Mouse (Mus musculus) liver, adult (tissue): ENCODE results near the gene Gdf11.

Experiments used
- GATA4 ChIP-seq: IDR thresholded peaks from 2 replicates; pipeline ENCODE4 v1.6.1; 2014; ENCODE audit warnings: mild to moderate bottlenecking, low read length; ENCODE audit not compliant: insufficient replicate concordance

Gdf11 gene

DNA sequence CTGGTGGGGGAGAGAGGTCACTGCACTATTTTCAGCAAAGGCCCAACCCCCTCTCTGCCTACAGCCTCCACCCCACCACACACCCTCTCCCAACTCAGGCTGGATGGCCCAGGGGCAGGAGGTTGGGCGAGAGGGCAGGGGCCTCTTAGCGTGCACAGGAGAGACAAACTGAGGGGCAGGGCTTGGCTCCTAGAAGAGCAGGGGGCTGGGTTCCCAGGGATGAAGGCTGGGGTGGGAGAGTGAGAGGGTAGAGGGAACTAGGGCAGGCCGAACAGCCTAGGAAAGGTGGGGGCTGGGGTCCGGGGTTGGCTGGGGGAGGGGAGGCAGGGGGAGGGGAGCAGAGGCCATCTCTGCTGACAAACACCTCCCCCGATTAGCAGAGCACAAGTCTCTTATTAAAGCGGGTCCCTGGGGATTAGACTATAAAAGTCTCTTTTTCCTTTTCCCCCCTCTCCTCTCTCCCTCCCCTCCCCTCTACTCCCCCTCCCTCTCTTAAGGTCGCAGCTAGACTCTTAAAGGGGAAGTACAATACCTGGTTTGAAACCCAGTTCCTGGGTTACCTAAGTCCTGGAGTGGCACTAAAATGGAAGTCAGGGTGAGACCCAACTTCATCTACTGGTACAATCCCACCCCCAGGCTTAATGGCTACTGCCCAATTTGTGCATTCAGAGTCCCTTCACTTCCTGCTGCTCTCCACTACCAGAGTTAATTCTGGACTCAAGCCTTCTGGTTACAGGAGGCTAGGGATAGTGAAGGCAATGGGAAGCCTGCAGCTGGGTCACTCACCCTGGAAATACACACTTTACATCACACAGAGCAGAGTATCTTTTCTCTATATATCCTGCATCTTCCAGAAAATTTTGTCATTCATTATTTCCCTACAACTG lies 2.3 kb downstream of the Gdf11 start:
- TF ChIP-seq GATA4, result no peak

DNA sequence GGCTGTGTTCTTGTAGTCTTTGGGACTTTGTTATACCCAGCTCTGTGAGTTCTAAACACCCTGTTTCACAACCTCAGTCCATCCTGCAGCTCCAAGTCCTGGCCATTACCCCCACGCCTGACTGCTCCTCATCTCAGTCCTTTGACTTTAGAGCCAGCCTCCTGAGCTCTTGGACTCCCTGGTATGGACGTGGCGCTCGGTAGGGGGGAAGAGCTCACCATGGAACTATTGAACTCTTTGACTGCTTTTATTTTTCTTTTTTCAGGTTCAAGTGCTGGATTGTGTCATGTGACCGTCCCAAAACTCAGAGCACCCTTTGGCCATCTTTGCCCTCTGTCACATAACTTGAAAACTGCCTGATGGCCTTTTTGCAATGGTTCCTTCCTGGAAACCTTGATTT lies 9.5 kb downstream of the Gdf11 start:
- TF ChIP-seq GATA4, result no peak

DNA sequence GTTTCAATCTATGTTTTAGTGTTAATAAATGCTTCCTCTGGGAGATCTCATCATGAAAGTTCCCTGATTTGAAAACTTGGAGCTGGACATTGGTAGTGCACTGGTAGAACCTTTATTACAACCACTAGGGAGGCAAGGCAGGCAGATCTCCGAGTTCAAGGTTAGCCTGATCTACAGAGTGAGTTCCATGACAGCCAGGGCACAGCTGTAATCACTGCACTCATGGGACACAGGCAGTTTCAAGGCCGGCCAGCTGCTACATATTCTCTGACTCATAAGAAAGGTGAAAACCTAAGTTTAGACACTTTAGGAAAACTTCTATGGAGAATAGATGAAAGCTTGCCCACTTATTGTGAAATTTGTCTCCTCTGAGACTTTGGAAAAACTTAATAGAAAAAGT lies 12.7 kb downstream of the Gdf11 start:
- TF ChIP-seq GATA4, result no peak

DNA sequence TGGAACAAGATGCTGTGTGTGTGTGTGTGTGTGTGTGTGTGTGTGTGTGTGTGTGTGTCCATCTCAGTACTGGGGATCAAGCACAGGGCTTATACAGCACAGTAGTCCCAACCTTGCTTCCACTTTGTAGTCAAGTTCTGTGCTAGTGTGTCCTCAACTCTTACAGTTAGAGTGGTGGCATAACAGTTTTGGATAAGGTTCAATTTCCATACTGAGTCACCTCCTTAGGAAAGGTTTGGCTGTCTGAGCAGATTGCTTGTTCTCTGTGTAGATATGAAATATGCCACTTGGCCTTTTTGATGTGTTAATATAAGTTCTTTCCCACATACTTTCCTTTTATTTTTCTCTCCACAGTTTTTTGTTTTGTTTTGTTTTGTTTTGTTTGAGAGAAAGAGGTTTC lies 13.2 kb downstream of the Gdf11 start:
- TF ChIP-seq GATA4, result no peak

DNA sequence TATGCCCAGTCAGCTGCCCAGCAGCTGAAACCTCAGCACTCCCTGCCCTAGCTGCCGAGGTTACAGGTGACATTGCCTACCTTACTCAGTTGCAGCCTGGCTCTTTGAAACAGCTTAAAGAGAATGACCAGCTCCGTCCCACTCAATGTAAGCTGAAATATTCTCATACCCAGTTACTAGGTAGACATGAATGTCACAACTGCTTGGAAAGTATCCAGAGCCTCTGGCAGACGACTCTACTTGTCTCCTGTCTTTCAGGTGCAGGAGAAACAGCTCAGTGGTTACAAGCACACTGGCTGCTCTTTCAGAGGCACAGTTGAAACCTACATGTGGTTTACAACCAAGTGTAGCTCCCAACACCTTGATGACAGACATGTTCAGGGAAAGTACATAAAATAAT lies 21.2 kb downstream of the Gdf11 start:
- no peak for TF ChIP-seq GATA4

DNA sequence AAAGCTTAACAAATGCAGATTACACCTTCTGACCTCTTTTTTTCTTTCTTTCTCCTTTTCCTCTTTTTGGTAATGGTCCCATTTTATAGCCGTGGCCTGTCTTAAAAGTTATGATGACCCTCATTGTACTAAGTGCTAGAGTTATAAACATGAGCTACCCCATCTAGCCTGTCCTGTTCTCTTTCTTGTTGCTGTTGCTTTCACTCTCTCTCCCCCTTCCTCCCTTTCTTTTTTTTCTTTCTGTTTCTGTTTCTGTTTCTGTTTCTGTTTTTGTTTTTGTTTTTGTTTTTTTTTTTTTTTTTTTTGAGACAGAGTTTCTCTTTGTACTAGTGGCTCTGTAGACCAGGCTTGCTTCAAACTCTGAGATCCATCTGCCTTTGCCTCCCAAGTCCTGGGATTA lies 25.0 kb downstream of the Gdf11 start:
- no peak for TF ChIP-seq GATA4

DNA sequence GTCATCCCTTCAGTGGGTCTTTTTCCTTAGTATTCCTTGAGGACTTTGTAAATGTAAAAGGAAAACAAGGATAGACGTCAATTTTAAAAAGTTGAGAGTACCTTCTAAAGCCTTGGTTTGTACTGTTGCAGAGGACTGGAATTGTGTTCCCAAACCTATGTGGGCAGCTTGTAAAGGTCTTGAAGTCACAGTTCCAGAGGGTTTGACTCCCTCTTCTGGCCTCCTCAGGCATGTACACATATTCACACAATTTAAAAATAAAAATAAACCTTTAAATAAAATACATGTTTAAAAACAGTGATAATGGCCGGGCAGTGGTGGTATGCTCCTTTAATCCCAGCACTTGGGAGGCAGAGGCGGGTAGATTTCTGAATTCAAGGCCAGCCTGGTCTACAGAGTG lies 25.5 kb downstream of the Gdf11 start:
- no peak for TF ChIP-seq GATA4

DNA sequence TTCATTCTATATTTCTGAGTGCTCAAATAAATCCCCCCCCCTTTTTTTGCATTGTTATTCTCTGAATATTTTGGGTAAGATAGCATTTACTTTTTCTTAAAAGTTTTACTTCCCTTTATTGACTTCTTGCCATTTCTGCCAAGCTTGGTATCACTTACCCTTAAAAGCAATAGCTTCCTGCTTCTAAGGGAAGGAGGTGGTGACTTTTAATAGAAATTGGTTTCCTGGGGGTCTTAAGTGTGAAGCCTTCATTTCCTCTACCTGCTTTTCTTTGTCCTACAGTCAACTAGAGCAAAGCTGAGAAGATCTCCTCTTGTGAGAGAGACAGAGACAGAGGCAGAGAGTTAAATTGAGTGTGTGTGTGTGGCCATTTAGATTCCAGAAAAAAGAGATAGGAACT lies 30.3 kb downstream of the Gdf11 start:
- TF ChIP-seq GATA4, result no peak

DNA sequence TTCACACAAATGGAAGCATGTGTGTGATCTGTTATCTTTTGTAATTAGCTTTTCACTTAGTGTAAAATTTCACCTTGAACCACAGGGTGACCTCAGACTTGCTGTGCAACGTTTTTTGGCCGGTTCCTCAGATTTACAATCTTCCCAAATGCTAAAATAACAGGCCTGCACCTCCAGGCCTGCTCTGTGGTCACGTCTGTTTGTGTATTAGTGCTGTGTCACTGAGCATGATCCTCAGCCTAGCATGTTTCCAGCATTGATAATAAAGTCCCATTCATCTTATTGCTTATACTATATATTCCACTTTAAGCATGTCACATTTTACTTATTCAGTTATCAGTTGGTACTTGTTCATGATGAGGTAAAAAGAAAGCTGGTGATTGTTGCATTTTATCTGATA lies 41.2 kb downstream of the Gdf11 start:
- no peak for TF ChIP-seq GATA4

DNA sequence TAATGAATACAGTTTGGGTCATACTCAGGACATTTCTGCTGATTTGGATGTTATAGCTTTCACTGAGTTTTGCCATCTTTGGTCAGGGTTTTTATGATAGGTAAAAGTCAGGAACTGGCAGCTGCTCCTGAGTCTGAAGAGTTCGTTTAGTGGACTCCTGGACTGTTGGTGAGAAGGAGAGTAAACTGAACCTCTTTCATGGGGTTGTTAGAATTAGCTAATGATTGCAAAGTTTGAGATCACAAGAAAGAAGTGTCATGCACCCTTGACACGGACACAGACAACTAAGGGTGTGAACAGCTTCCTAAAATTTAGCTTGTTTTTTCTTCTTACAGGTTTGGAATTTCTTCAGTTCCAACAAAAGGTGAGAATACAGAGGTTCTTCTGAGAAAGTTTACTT lies 43.1 kb downstream of the Gdf11 start:
- TF ChIP-seq GATA4, result no peak

DNA sequence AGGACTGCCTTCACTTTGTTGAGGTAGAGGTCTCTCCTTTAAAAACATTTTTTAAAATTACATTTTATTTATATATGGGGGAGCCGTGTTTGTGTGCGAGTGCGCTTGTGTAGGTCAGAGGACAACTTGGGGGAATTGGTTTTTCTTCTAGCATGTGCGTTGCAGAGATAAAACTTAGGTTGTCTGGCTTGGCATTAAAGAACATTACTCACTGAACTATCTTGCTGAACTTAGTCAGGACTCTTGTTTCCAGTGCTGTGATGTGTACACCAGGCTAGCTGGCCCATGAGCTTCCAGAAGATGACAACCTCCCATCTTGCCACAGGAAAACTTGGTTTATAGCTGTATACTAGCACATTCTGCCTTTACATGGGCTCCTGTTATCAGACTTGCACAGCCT lies 44.9 kb downstream of the Gdf11 start:
- TF ChIP-seq GATA4, result no peak

DNA sequence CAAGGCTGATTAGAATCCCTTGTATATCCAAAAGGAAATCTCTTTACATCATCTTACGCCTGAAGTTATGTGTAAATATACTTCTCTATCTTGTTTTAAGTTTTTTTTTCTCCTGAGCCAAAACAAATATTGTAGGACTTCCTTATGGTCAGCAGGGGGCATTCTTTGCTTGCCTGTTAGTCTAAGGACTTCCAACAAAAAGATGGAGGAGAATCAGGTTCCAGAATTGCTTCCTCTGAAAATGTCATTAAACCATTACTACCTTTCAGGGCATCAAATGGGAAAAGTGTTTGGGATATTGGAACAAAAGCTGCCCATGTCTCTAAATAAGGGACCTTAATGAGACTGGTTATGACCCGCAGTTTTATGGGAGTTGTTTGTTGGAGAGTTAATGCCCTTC lies 46.0 kb downstream of the Gdf11 start:
- TF ChIP-seq GATA4, result no peak

DNA sequence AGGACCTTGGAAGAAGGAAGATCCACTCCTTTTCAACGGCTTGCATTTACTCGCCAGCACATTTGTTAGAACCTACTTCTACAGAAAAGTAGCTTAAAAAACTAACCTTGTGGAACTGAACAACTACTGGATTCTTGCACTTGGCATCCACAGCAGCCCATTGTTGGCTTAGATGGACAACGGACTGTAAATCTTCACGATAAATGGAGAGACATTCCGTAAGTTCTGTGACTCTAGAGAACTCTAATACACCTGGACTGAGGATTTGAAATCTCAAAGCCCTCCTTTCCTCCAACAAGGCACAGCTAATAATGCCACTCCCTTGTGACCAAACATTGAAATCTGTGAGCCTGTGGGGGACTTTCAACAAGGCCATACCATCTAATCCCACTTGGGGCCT lies 48.3 kb downstream of the Gdf11 start:
- no peak for TF ChIP-seq GATA4

DNA sequence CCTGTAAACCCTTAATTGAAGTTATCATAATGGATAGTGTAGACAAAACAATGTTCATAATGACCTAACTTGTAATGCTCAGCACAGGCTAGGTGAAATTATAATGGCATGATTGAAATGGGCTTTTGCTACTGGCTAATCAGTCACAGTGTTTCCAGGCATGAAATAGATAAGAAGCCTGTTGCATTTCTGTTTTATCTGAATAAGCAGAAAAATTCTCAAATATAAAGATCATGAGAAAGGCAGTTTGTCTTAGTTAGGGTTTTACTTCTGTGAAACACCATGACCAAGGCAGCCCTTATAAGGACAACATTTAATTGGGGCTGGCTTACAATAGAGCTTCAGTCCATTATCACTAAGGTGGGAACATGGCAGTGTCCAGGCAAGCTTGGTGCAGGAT lies 50.9 kb downstream of the Gdf11 start:
- no peak for TF ChIP-seq GATA4

DNA sequence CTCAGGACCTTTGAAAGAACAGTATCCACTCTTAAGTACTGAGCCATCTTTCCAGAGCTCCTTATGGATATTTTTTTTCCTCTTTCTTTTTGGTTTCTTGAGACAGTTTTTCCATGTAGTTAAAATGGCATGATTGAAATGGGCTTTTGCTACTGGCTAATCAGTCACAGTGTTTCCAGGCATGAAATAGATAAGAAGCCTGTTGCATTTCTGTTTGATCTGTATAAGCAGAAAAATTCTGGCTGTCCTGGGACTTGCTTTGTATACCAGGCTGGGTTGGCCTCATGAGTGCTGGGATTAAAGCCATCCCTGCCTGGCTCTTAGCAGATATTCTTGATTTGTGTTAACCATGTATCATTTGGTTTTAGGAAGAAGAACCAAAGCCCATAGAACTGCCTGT lies 52.1 kb downstream of the Gdf11 start:
- no peak for TF ChIP-seq GATA4

DNA sequence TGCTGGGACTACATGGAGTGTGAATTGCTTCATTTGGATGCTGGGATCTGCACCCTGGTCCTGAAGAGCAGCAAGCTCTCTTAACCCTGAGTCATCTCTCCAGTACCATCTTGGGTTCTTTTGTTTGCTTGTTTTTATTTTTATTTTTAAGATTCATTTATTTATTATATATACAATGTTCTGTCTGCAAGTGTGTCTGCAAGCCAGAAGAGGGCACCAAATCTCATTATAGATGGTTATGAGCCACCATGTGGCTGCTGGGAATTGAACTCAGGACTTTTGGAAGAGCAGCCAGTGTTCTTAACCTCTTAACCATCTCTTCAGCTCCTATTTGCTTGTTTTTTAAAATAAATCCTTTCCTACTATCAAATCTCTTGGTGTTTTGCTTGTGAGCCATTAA lies 54.1 kb downstream of the Gdf11 start:
- TF ChIP-seq GATA4, result no peak
